Mouse (Mus musculus) heart, postnatal 0 days (tissue): ENCODE measurements around the gene Nxt2.

Experiments
- CTCF ChIP-seq: IDR thresholded peaks from 2 replicates; pipeline ENCODE4 v1.5.1; 2016; ENCODE audit warnings: antibody characterized with exemption, control low read depth, low read depth
- EP300 ChIP-seq: IDR thresholded peaks from 2 replicates; pipeline ENCODE4 v1.6.1; 2016; ENCODE audit warnings: antibody characterized with exemption, low read depth

DNA sequence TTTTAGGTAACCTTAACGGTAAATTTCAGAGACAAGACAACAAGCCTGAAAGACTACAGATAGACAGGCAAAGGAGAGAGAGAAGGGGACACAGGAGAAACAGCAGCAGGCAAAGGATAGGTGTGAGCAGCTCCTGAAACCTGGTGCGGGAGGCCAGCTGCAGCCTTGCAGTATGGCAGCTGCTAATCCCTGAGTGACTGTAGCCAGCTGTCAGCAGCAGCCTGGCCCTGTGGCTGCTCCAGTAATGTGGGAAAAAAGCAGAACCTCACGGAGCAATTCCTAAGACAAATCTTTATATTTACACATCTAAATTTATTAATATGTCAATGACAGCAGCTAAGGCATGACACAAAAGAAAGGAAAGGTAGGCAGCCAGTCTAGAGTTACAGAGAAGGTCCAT, 50.0 kb downstream of the Nxt2 start:
- TF ChIP-seq CTCF (no peak), EP300 (no peak)
